Mouse (Mus musculus) liver, embryonic 14.5 days (tissue): ENCODE measurements around the gene Uvssa.

Experiments used
- CTCF ChIP-seq: IDR thresholded peaks from 2 replicates; pipeline ENCODE4 v1.5.1; 2016; ENCODE audit warnings: antibody characterized with exemption, low read depth, control low read depth
- EP300 ChIP-seq: IDR thresholded peaks from 2 replicates; pipeline ENCODE4 v1.6.1; 2016; ENCODE audit warnings: antibody characterized with exemption, low read depth

GRCm38 (mm10) chr5:33459111-33459510, 80.8 kb downstream of the Uvssa start:
- TF ChIP-seq EP300 (no peak), CTCF (no peak)
